Mouse (Mus musculus) ovary, adult 10 weeks (tissue): ENCODE measurements around the gene Gm3591. TPM values are rescaled to one million over a fixed set of nuclear protein-coding genes. Genes with fewer than 3 reads are reported as not detected.

Experiments
- polyA plus RNA-seq: library from polyadenylated mRNA; stranded (reverse); fragments of 350-450 nt; fragmentation: Illumina TruSeq; extraction: RNeasy Lipid Tissue Mini Kit (QIAGEN cat#74804); gene quantifications from one replicate; pipeline ENCODE4 v1.2.3, GENCODE M21; 2014

The Gm3591 gene
- 0.31 TPM for polyA plus RNA-seq

DNA sequence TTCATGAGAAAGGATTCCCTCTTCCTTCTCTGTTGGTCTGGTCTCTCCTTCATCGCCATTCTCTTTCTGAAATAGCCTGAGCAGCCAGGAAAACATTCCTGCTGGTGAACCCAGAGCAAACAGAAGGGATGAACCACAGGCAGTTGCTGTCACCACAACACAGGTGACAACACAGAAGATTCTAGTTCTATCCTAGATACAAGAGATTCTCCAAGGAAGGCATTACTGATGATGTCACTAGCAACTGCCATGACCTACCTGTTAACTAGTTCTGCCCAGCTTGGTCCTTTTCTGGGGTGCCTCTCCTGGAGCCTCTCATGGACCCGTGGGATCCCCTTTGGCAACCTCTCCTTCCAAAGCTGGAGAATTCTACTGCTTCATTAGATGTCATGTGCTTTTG is at the start of gene Gm3591:
Gene Gm3591, minus strand, starts transcription at position 101 of the 400 bp plus-strand sequence.

DNA sequence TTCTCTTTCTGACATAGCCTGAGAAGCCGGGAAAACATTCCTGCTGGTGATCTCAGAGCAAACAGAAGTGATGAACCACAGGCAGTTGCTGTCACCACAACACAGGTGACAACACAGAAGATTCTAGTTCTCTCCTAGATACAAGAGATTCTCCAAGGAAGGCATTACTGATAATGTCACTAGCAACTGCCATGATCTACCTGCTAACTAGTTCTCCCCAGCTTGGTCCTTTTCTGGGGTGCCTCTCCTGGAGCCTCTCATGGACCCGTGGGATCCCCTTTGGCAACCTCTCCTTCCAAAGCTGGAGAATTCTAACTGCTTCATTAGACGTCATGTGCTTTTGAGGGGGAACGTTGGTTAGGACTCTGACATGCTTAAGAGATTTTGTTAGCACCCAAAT is 32.2 kb upstream of the Gm3591 start, which contains the start of gene Gm3594:
Gene Gm3594, minus strand, starts transcription at position 101 of the 400 bp plus-strand sequence.

DNA sequence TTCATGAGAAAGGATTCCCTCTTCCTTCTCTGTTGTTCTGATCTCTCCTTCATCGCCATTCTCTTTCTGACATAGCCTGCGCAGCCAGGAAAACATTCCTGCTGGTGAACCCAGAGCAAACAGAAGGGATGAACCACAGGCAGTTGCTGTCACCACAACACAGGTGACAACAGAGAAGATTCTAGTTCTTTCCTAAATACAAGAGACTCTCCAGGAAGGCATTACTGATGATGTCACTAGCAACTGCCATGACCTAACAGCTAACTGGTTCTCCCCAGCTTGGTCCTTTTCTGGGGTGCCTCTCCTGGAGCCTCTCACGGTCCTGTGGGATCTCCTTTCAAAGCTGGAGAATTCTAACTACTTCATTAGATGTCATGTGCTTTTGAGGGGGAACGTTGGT is 22.1 kb downstream of the Gm3591 start, which contains the start of gene Gm16440:
Gene Gm16440, minus strand, starts transcription at position 101 of the 400 bp plus-strand sequence.

Other genes with a start within 250 kb of the Gm3591 start
- gene Gm21560, start 193.2 kb downstream of the Gm3591 start, polyA plus RNA-seq = not detected
- not detected for gene Gm3411, start 125.2 kb downstream of the Gm3591 start, polyA plus RNA-seq
- gene Gm21103, start 107.6 kb downstream of the Gm3591 start, polyA plus RNA-seq = not detected
- not detected for gene Gm3618, start 68.8 kb downstream of the Gm3591 start, polyA plus RNA-seq
- not detected for gene Gm16440, start 22.2 kb downstream of the Gm3591 start, polyA plus RNA-seq
- not detected for gene Gm3594, start 32.1 kb upstream of the Gm3591 start, polyA plus RNA-seq
- not detected for gene Gm8356, start 124.8 kb upstream of the Gm3591 start, polyA plus RNA-seq
- gene Gm3629, start 178.1 kb upstream of the Gm3591 start, polyA plus RNA-seq = not detected
- gene Gm3460, start 209.9 kb upstream of the Gm3591 start, polyA plus RNA-seq = not detected